Mouse (Mus musculus): ENCODE results near the gene Olfr1209. TPM values are rescaled to one million over a fixed set of nuclear protein-coding genes. Genes with fewer than 3 reads are reported as not detected.

Gene Olfr1209
- total RNA-seq (2023; ENCODE audit: inconsistent age), result not detected in 4 replicates

DNA sequence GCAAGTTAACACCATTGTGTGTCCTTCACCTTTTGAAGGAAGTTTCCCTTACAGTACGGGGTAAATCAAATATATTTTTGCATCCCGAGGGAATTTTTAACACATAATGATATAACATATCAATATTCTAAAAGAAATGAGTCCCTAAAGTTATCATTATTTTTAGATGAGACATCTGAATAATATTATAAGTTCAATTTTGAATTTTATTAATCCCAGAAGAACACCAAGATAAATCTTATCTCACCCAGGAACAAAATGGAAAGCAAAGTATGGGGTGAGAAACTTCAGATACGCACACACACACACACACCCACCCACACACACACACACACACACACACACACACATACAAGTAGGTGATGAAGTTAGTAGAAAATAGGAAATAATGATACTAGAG is at the start of gene Olfr1209:
Gene Olfr1209, minus strand, starts transcription at position 101 of the 400 bp plus-strand sequence.

DNA sequence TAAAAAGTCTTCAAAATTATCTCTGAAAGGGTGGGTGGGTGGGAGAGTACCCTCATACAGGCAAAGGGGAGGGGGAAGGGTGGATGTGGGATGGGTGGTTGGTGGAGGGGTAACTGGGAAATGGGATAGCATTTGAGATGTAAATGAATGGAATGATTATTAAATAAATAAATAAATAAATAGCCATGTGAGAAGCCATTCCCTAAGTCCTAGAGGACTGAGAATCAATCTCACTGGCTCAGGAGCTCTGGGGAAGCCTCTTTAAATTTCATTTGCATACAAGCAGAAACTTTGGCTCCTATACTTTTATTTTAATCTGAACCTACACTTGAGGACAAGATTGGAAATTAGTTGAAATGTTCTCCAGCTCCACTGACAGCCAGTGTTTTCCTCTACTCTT is 38.7 kb upstream of the Olfr1209 start, which contains the start of gene Olfr1212:
Gene Olfr1212, plus strand, starts transcription at position 301 of the 400 bp plus-strand sequence.

DNA sequence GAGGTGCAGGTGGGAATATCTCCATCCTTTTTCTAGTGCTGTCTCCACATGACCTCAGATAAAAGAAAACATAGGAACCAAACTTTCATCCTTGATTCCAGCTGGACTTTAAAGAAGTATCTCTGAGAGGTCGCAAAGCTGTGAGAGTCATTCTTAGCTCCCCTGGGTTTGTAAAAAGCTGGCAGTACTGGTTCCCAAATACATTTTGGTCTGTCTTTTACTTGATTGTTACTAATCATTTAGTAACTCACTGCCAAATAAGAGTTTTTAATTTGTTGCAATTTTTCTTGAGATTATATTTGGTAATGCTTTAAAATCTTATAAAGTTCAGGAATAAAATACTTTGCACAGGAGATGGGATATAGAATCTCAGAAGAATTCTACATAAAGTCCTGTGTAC is 23.1 kb upstream of the Olfr1209 start, which contains the start of gene Olfr1211:
Gene Olfr1211, minus strand, starts transcription at position 101 of the 400 bp plus-strand sequence.

DNA sequence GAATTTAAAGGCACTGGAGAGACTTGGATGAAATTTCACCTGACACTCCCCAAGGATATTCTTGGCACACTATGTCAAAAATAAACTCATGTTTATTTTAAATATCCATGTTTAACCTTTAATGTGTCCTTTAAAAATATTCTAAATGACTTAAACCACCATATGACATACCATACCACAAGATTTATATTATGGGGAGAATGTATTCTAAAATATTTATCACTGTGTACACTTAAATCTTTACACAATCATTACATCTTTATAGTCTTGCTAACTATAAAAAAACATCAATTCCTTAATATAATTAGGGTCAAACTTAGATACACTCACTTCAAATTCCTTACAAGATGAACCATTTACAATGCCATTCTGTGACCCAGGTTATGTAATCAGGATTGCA is 12.7 kb downstream of the Olfr1209 start, which contains the start of gene Olfr1208:
Gene Olfr1208, minus strand, starts transcription at position 101 of the 400 bp plus-strand sequence.

DNA sequence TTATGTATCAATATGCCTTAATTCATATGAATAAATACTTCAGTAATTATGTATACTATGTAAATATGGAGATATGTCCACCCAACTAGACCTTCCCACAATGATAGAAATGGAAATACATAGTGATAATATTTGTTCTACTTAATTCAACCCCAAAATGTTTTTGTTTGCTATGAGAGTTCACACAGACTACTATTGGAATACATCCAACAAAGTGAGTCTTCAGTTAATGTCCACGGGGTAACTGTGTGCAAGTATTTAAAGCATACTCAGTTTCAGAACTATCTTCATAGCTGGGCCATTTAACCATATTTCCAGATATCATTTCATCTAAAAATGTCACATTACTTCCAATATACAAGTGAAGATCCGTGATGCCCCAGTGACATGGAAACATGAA is 52.0 kb downstream of the Olfr1209 start, which contains the start of gene Olfr1206:
Gene Olfr1206, plus strand, starts transcription at position 301 of the 400 bp plus-strand sequence.

Other genes starting within 250 kb of the Olfr1209 start
- not detected in 4 replicates for gene Olfr1193, start 239.5 kb downstream of the Olfr1209 start, total RNA-seq (2023; ENCODE audit: inconsistent age)
- gene Olfr1195, start 226.0 kb downstream of the Olfr1209 start, total RNA-seq (2023; ENCODE audit: inconsistent age), result not detected in 4 replicates
- not detected in 4 replicates for gene Olfr1196, start 210.6 kb downstream of the Olfr1209 start, total RNA-seq (2023; ENCODE audit: inconsistent age)
- gene Olfr1197, start 182.8 kb downstream of the Olfr1209 start, total RNA-seq (2023; ENCODE audit: inconsistent age), result not detected in 4 replicates
- not detected in 4 replicates for gene Olfr1198, start 163.8 kb downstream of the Olfr1209 start, total RNA-seq (2023; ENCODE audit: inconsistent age)
- not detected in 4 replicates for gene Olfr1199, start 154.7 kb downstream of the Olfr1209 start, total RNA-seq (2023; ENCODE audit: inconsistent age)
- gene Olfr1200, start 144.7 kb downstream of the Olfr1209 start, total RNA-seq (2023; ENCODE audit: inconsistent age), result not detected in 4 replicates
- gene Olfr1201, start 122.1 kb downstream of the Olfr1209 start, total RNA-seq (2023; ENCODE audit: inconsistent age), result not detected in 4 replicates
- not detected in 4 replicates for gene Olfr1202, start 100.7 kb downstream of the Olfr1209 start, total RNA-seq (2023; ENCODE audit: inconsistent age)
- not detected in 4 replicates for gene Olfr1205, start 85.4 kb downstream of the Olfr1209 start, total RNA-seq (2023; ENCODE audit: inconsistent age)
- gene Olfr1204, start 65.9 kb downstream of the Olfr1209 start, total RNA-seq (2023; ENCODE audit: inconsistent age), result not detected in 4 replicates
- gene Olfr1206, start 51.9 kb downstream of the Olfr1209 start, total RNA-seq (2023; ENCODE audit: inconsistent age), result not detected in 4 replicates
- not detected in 4 replicates for gene Olfr1208, start 12.8 kb downstream of the Olfr1209 start, total RNA-seq (2023; ENCODE audit: inconsistent age)
- not detected in 4 replicates for gene Olfr1211, start 23.0 kb upstream of the Olfr1209 start, total RNA-seq (2023; ENCODE audit: inconsistent age)
- not detected in 4 replicates for gene Olfr1212, start 38.8 kb upstream of the Olfr1209 start, total RNA-seq (2023; ENCODE audit: inconsistent age)
- gene Gm13762, start 65.1 kb upstream of the Olfr1209 start, total RNA-seq (2023; ENCODE audit: inconsistent age), result not detected in 4 replicates
- not detected in 4 replicates for gene Olfr1214, start 77.5 kb upstream of the Olfr1209 start, total RNA-seq (2023; ENCODE audit: inconsistent age)
- not detected in 4 replicates for gene Olfr1215, start 91.8 kb upstream of the Olfr1209 start, total RNA-seq (2023; ENCODE audit: inconsistent age)
- gene Olfr1216, start 103.2 kb upstream of the Olfr1209 start, total RNA-seq (2023; ENCODE audit: inconsistent age), result not detected in 4 replicates
- not detected in 4 replicates for gene Olfr1217, start 116.9 kb upstream of the Olfr1209 start, total RNA-seq (2023; ENCODE audit: inconsistent age)
- not detected in 4 replicates for gene Olfr1218, start 146.0 kb upstream of the Olfr1209 start, total RNA-seq (2023; ENCODE audit: inconsistent age)
- gene Olfr1219, start 168.4 kb upstream of the Olfr1209 start, total RNA-seq (2023; ENCODE audit: inconsistent age), result not detected in 4 replicates
- not detected in 4 replicates for gene Olfr1220, start 191.7 kb upstream of the Olfr1209 start, total RNA-seq (2023; ENCODE audit: inconsistent age)
- not detected in 4 replicates for gene Olfr1221, start 202.1 kb upstream of the Olfr1209 start, total RNA-seq (2023; ENCODE audit: inconsistent age)
- not detected in 4 replicates for gene Olfr1222, start 217.9 kb upstream of the Olfr1209 start, total RNA-seq (2023; ENCODE audit: inconsistent age)
- gene Olfr1223, start 236.4 kb upstream of the Olfr1209 start, total RNA-seq (2023; ENCODE audit: inconsistent age), result not detected in 4 replicates
- not detected in 4 replicates for gene Olfr1224-ps1, start 248.9 kb upstream of the Olfr1209 start, total RNA-seq (2023; ENCODE audit: inconsistent age)

All from B cell, adult (primary cell).